Mouse (Mus musculus): Measurements from ENCODE around the gene Cd207.

- no peak for TF ChIP-seq POLR2A (IDR thresholded peaks at IDR 0.05; ENCODE audit: low read depth, low read length)
- no peak for TF ChIP-seq CTCF (IDR thresholded peaks at IDR 0.05; ENCODE audit: extremely low read depth, insufficient read length, insufficient replicate concordance, low read depth, low read length)
These were observed 11.7 kb upstream of the Cd207 start for GRCm38 (mm10) chr6:83689374-83689773.

Data from small intestine, adult 2 months (tissue).